Mouse (Mus musculus): ENCODE data around the gene Zfp541. TPM values are rescaled to one million over a fixed set of nuclear protein-coding genes. Genes with fewer than 3 reads are reported as not detected.

Gene Zfp541
- polyA plus RNA-seq, 1 experiment from 2014 or later = 0.04 TPM

DNA sequence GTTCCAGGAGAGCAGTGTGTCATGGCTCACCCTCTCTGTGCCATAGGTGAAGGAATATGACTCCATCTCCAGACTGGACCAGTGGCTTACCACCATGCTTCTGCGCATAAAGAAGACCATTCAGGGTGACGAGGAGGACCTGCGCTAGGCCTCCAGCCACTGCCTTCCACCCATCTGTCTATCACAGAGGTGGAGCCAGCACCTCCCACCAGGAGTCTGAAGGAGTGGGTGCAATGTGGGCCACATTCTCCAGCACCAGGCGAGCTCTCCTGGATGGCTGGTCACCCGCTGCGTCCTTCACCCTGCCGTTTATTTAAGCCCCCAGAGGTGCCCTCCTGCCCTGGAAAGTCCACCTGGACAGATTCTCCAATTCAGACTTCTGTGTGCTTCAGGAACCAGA, 54.8 kb downstream of the Zfp541 start:
- WGBS = 93% methylated on average over 7 of the region's 7 CpGs
- ATAC-seq (ENCODE audit: low read depth) = no peak

DNA sequence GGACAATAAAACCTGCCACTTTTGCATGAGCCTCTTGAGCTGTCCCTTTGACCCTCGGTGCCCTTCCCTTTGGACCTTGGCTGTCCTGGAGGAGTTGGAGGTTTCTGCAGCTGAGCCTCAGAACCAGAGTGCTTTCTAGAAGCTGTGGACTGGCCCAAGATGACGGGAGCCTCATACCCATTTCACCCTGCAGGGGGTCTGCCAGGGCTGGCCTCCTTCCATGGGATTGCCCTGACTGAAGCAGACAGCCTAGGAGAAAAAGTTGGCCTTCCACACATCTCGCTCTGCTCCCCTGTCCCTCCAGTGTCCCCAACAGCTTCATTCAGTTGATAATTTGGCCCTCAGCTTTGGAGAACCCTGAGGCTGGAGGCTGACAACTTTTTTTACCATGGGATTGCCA, 55.5 kb downstream of the Zfp541 start:
- Histone ChIP-seq H3K4me1 (replicated peaks) (peaks cover 25% of the 10 kb centered on the region), H3K27me3 (no peaks in the 10 kb centered on the region), H3K4me2 (no peak overlapping the region), H3K4me3 (no peak overlapping the region), H3K27ac (replicated peaks) (no peak overlapping the region), H3K9me3 (no peaks in the 10 kb centered on the region), H3K36me3 (peaks cover 60% of the 10 kb centered on the region), H3K9ac (no peak overlapping the region)
- 88% methylated on average over 3 of the region's 3 CpGs for WGBS
- no peak for ATAC-seq (ENCODE audit: low read depth)

More for the DNA sequence above, 54.8 kb downstream of the Zfp541 start:
- Histone ChIP-seq H3K4me1 (replicated peaks) (peaks cover 29% of the 10 kb centered on the region), H3K4me2 (no peak overlapping the region), H3K36me3 (peaks cover 67% of the 10 kb centered on the region), H3K9me3 (no peaks in the 10 kb centered on the region), H3K27me3 (no peaks in the 10 kb centered on the region), H3K4me3 (no peak overlapping the region), H3K27ac (replicated peaks) (no peak overlapping the region), H3K9ac (no peak overlapping the region)

DNA sequence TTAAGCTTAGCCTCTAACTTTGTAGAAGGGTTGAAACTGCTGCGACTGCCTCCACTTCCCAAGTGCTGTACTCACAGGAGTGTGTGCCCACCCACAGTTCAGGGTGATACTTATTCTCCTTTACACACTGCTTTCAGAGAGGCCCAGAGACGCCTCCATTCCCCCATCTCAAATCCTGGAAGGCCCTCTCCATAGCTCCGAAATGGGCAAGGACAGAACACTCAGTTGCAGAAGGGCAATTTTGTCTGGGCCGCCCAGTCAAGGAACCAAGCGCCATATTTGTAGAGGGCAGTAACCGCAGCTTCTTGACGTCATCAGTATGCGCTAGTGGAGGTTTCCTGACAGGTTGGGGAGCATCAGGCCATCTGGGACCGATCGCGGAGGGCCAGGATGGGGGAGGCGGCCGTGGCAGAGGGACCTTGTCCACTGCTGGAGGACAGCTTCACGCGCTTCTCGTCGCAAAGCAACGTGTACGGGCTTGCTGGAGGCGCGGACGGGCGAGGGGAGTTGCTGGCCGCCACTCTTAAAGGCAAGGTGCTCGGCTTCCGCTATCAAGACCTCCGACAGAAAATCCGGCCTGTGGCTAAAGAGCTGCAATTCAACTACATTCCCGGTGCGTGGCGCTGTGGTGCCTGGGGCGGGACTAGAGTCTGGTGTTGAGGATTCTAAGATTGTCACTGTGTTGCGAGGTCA, 58.1 kb downstream of the Zfp541 start, which contains the start of gene Kptn:
Kptn (plus strand) TSS at position 327 of the 693 bp plus-strand sequence.
- WGBS = 1% methylated on average over 33 of the region's 33 CpGs
- Histone ChIP-seq H3K36me3 (peaks cover 44% of the 10 kb centered on the region), H3K9ac (peak within 1 kb of the TSS; percentile 86), H3K27me3 (no peaks in the 10 kb centered on the region), H3K4me1 (replicated peaks) (peaks cover 19% of the 10 kb centered on the region), H3K4me2 (peak within 1 kb of the TSS; percentile 59), H3K9me3 (no peaks in the 10 kb centered on the region), H3K27ac (replicated peaks) (peak within 1 kb of the TSS; percentile 93), H3K4me3 (peak within 1 kb of the TSS; percentile 71)
- ATAC-seq (ENCODE audit: low read depth) = peak; percentile 89

DNA sequence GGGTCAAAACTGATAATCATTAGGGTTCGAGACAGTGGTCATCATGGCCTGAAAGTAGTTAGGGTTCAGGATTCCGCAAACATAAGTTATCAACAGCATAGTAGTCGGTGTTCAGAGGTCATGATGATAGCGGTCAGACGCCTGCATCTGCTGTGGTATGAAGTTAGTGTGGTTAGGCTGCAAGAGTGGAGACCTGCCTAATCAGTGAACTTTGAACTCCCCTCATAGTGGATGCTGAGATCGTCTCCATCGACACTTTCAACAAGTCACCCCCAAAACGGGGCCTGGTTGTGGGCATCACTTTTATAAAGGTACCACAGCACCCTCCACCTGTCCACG, 58.6 kb downstream of the Zfp541 start:
- peak overlapping the region; percentile 59 for H3K4me2 ChIP-seq
- H3K9ac ChIP-seq = peak overlapping the region; percentile 86
- 50% methylated on average over 9 of the region's 9 CpGs for WGBS
- peak; percentile 60 for ATAC-seq (ENCODE audit: low read depth)
- H3K27me3 ChIP-seq = no peaks in the 10 kb centered on the region
- peak overlapping the region; percentile 71 for H3K4me3 ChIP-seq
- H3K36me3 ChIP-seq = peaks cover 42% of the 10 kb centered on the region
- H3K27ac ChIP-seq (replicated peaks) = no peak overlapping the region
- peaks cover 19% of the 10 kb centered on the region for H3K4me1 ChIP-seq (replicated peaks)
- H3K9me3 ChIP-seq = no peaks in the 10 kb centered on the region

GRCm38 (mm10) chr7:16125829-16126228, 64.2 kb downstream of the Zfp541 start:
- ATAC-seq (ENCODE audit: low read depth) = no peak
- WGBS = 85% methylated on average over 9 of the region's 9 CpGs

DNA sequence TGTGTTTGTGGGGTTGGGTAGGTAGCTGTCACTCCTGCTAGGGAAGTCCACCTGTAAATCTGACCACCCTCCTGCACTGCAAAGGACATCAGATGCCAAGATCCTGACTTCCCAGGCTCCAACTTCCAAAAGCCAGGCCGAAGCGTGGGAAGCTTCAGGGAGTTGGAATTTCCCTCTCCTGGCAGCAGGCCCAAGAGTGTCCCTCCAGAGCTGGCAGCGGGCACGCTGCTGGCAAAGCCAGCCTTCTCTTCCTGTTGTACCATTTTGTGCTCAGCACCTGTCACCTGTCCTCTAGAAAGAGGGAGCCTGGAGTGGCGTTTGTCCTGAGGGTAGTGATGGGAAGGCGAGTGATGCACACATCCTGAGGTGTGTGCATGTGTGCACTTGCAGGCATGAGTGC, 66.7 kb downstream of the Zfp541 start:
- 87% methylated on average over 6 of the region's 6 CpGs for WGBS
- no peak for ATAC-seq (ENCODE audit: low read depth)
- H3K4me3 ChIP-seq = no peak overlapping the region

More at GRCm38 (mm10) chr7:16125829-16126228, 64.2 kb downstream of the Zfp541 start:
- Histone ChIP-seq H3K9me3 (no peaks in the 10 kb centered on the region), H3K9ac (no peak overlapping the region), H3K36me3 (peaks cover 28% of the 10 kb centered on the region), H3K4me3 (no peak overlapping the region), H3K27me3 (no peaks in the 10 kb centered on the region), H3K4me1 (replicated peaks) (peaks cover 26% of the 10 kb centered on the region), H3K27ac (replicated peaks) (no peak overlapping the region), H3K4me2 (no peak overlapping the region)

DNA sequence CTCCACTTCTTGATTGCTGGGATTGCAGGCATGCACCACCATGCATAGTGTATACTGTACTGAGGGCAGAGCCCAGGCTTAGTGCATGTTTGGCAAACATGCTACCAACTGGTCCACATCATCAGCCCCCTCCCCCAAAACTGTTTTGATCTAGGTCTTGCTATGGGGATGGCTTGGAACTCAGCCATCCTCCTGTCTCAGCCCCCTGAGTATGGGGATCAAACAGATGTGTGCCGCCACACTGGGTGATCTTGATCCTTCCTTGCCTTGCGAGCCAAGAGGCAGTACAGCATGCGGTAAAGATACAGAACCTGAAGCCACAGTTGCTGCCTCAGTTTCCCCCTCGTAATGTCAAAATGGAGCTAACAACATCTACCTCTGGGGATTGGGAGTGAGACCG, 67.3 kb downstream of the Zfp541 start:
- peak overlapping the region; percentile 74 for H3K4me2 ChIP-seq
- H3K9ac ChIP-seq = peak overlapping the region; percentile 31; the same call in 1 of the 2 replicates
- no peaks in the 10 kb centered on the region for H3K9me3 ChIP-seq
- peaks cover 23% of the 10 kb centered on the region for H3K36me3 ChIP-seq
- 67% methylated on average over 5 of the region's 5 CpGs for WGBS
- H3K4me1 ChIP-seq (replicated peaks) = peaks cover 52% of the 10 kb centered on the region
- H3K27ac ChIP-seq (replicated peaks) = peak overlapping the region; percentile 85; the same call in 1 of the 2 replicates
- no peak for ATAC-seq (ENCODE audit: low read depth)
- peak overlapping the region; percentile 58; the same call in 1 of the 2 replicates for H3K4me3 ChIP-seq
- H3K27me3 ChIP-seq = no peaks in the 10 kb centered on the region

More for the DNA sequence above, 66.7 kb downstream of the Zfp541 start:
- Histone ChIP-seq H3K9ac (no peak overlapping the region), H3K36me3 (peaks cover 28% of the 10 kb centered on the region), H3K27ac (replicated peaks) (no peak overlapping the region), H3K9me3 (no peaks in the 10 kb centered on the region), H3K27me3 (no peaks in the 10 kb centered on the region), H3K4me2 (no peak overlapping the region), H3K4me1 (replicated peaks) (peaks cover 46% of the 10 kb centered on the region)

- H3K27me3 ChIP-seq = no peaks in the 10 kb centered on the region
- peak within 1 kb of the TSS; percentile 58 for H3K4me3 ChIP-seq
- peak within 1 kb of the TSS; percentile 85 for H3K27ac ChIP-seq (replicated peaks)
- peaks cover 20% of the 10 kb centered on the region for H3K36me3 ChIP-seq
- H3K9me3 ChIP-seq = no peaks in the 10 kb centered on the region
- peak within 1 kb of the TSS; percentile 74 for H3K4me2 ChIP-seq
- peak; percentile 89 for ATAC-seq (ENCODE audit: low read depth)
- H3K4me1 ChIP-seq (replicated peaks) = peaks cover 57% of the 10 kb centered on the region
- peak within 1 kb of the TSS; percentile 86 for H3K9ac ChIP-seq
- WGBS = 2% methylated on average over 12 of the region's 12 CpGs
Measured at GRCm38 (mm10) chr7:16129421-16129845, 67.8 kb downstream of the Zfp541 start, which contains the start of gene Slc8a2. Slc8a2 (plus strand) TSS chr7:16129826.

GRCm38 (mm10) chr7:16129846-16130691, 68.5 kb downstream of the Zfp541 start:
- peak overlapping the region; percentile 86 for H3K9ac ChIP-seq
- H3K27ac ChIP-seq (replicated peaks) = peak overlapping the region; percentile 85
- no peaks in the 10 kb centered on the region for H3K27me3 ChIP-seq
- ATAC-seq (ENCODE audit: low read depth) = peak; percentile 75
- 1% methylated on average over 38 of the region's 38 CpGs for WGBS
- peaks cover 63% of the 10 kb centered on the region for H3K4me1 ChIP-seq (replicated peaks)
- peak overlapping the region; percentile 74 for H3K4me2 ChIP-seq
- no peaks in the 10 kb centered on the region for H3K9me3 ChIP-seq
- peak overlapping the region; percentile 58 for H3K4me3 ChIP-seq
- H3K36me3 ChIP-seq = peaks cover 16% of the 10 kb centered on the region

GRCm38 (mm10) chr7:16130956-16131634, 69.5 kb downstream of the Zfp541 start:
- peaks cover 74% of the 10 kb centered on the region for H3K4me1 ChIP-seq (replicated peaks)
- peak overlapping the region; percentile 85 for H3K27ac ChIP-seq (replicated peaks)
- no peaks in the 10 kb centered on the region for H3K27me3 ChIP-seq
- ATAC-seq (ENCODE audit: low read depth) = no peak
- H3K4me2 ChIP-seq = peak overlapping the region; percentile 74
- 36% methylated on average over 13 of the region's 13 CpGs for WGBS
- H3K36me3 ChIP-seq = peaks cover 6% of the 10 kb centered on the region; the same call in 1 of the 2 replicates
- H3K9ac ChIP-seq = peak overlapping the region; percentile 86
- H3K4me3 ChIP-seq = peak overlapping the region; percentile 58
- no peaks in the 10 kb centered on the region for H3K9me3 ChIP-seq

GRCm38 (mm10) chr7:16132161-16132581, 70.6 kb downstream of the Zfp541 start:
- Histone ChIP-seq H3K27ac (replicated peaks) (peak overlapping the region; percentile 85), H3K4me3 (peak overlapping the region; percentile 58), H3K4me1 (replicated peaks) (peaks cover 84% of the 10 kb centered on the region), H3K4me2 (peak overlapping the region; percentile 74), H3K36me3 (peaks cover 5% of the 10 kb centered on the region; the same call in 1 of the 2 replicates), H3K9ac (peak overlapping the region; percentile 86), H3K9me3 (no peaks in the 10 kb centered on the region), H3K27me3 (no peaks in the 10 kb centered on the region)
- WGBS = 8% methylated on average over 7 of the region's 7 CpGs
- no peak for ATAC-seq (ENCODE audit: low read depth)

Data from neural tube, embryonic 13.5 days (tissue).